Mouse (Mus musculus) cerebellum, postnatal 10 days (tissue): ENCODE measurements around the gene Gm28230.
A peak's percentile ranks its signal among the peaks of the same experiment; 100 is the strongest.

Source experiments
- DNase-seq, 2 experiments: peaks; one replicate each; pipeline ENCODE4 v3.0.0; 2021; ENCODE audit warnings: mixed read lengths in 2 of 2

Gm28230 gene

GRCm38 (mm10) chr2:74774359-74774758 is 47.8 kb downstream of the Gm28230 start:
- DNase-seq: no peak

- peak in 1 of 2 experiments; percentile 13 for DNase-seq
These were observed 51.2 kb downstream of the Gm28230 start for GRCm38 (mm10) chr2:74777536-74778275.

- DNase-seq: no peak
These were observed 54.9 kb downstream of the Gm28230 start for GRCm38 (mm10) chr2:74781386-74781785.

GRCm38 (mm10) chr2:74795531-74795930 is 69.0 kb downstream of the Gm28230 start:
- peak; percentile 6 to 11 for DNase-seq
